Mouse (Mus musculus): Measurements from ENCODE around the gene Rhot1. TPM values are rescaled to one million over a fixed set of nuclear protein-coding genes. Genes with fewer than 3 reads are reported as not detected.
"Not testable (repeated sequence)": the region's sequence is repeated elsewhere in the genome, so short reads cannot be mapped to it uniquely, and the experiment has no call there.

The Rhot1 gene
- polyA plus RNA-seq, 1 experiment = 0.19 TPM

DNA sequence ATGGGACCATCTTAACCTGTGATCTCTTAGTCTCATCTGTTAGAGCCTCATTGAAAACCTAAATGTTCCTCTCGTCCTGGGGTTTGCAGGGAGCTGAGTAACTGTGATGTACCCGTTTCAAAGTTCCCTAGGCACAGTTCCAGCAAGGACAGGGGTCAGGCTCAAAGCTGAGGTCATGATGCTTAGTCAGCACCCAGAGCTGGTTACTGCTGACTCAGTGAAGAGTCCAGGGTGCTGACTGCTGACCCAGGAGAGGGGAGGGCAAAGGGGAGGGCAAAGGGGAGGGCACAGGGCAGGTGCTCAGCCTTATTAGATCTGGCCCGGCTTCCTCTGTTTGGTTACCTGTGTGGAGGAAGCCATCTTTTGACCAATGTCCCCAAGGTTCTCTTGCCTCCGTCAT lies 36.9 kb upstream of the Rhot1 start:
- H3K27me3 ChIP-seq (ENCODE audit: control insufficient read depth) = peaks cover 8% of the 10 kb centered on the region; the same call in 1 of the 2 replicates
- H3K4me1 ChIP-seq (ENCODE audit: control insufficient read depth) = peaks cover 2% of the 10 kb centered on the region; the same call in 1 of the 2 replicates
- H3K36me3 ChIP-seq (ENCODE audit: control insufficient read depth) = no peaks in the 10 kb centered on the region; the same call in 1 of the 2 replicates
- H3K4me3 ChIP-seq (replicated peaks) = no peak overlapping the region
- H3K9me3 ChIP-seq (ENCODE audit: control insufficient read depth, low read length) = no peaks in the 10 kb centered on the region
- no peak for TF ChIP-seq GATA1 (IDR thresholded peaks at IDR 0.05; ENCODE audit: low read length)

GRCm38 (mm10) chr11:80173963-80174670 lies 34.7 kb upstream of the Rhot1 start:
- Histone ChIP-seq H3K4me3 (replicated peaks) (no peak overlapping the region), H3K36me3 (ENCODE audit: control insufficient read depth) (no peaks in the 10 kb centered on the region; the same call in 1 of the 2 replicates), H3K4me1 (ENCODE audit: control insufficient read depth) (peaks cover 2% of the 10 kb centered on the region; the same call in 1 of the 2 replicates), H3K27me3 (ENCODE audit: control insufficient read depth) (peaks cover 8% of the 10 kb centered on the region; the same call in 1 of the 2 replicates), H3K9me3 (ENCODE audit: control insufficient read depth, low read length) (no peaks in the 10 kb centered on the region)
- no peak for TF ChIP-seq GATA1 (IDR thresholded peaks at IDR 0.05; ENCODE audit: low read length)
- TF ChIP-seq TAL1 (IDR thresholded peaks at IDR 0.05; ENCODE audit: low read length) = no peak

- no peaks in the 10 kb centered on the region for H3K9me3 ChIP-seq (ENCODE audit: control insufficient read depth, low read length)
- peaks cover 2% of the 10 kb centered on the region; the same call in 1 of the 2 replicates for H3K4me1 ChIP-seq (ENCODE audit: control insufficient read depth)
- no peak overlapping the region for H3K4me3 ChIP-seq (replicated peaks)
- H3K36me3 ChIP-seq (ENCODE audit: control insufficient read depth) = no peaks in the 10 kb centered on the region; the same call in 1 of the 2 replicates
- TF ChIP-seq GATA1 (IDR thresholded peaks at IDR 0.05; ENCODE audit: low read length) (no peak), TAL1 (IDR thresholded peaks at IDR 0.05; ENCODE audit: low read length) (no peak)
- H3K27me3 ChIP-seq (ENCODE audit: control insufficient read depth) = peaks cover 8% of the 10 kb centered on the region; the same call in 1 of the 2 replicates
Measured at GRCm38 (mm10) chr11:80176911-80177895, 31.6 kb upstream of the Rhot1 start.

DNA sequence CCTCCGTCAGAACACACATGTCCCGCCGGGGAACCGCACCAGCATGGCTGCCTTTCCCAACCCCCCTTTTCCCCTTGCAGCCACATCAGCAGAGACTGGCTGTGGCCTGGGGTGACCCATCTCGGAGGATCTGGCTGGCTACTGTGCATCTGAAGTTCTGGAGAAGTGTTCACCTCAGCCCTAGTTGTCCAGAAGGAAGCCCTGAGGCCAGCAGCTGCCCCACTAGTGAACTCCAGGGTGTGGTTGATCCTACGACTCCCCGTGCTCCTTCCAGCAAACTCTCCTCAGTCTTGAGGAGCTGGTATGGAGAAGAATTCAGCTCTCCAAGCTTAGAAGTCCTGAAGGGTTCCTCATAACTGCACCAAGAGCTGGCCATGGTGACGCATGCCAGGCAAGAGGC lies 30.5 kb upstream of the Rhot1 start:
- peaks cover 3% of the 10 kb centered on the region for H3K4me1 ChIP-seq (ENCODE audit: control insufficient read depth)
- H3K4me3 ChIP-seq (replicated peaks) = no peak overlapping the region
- no peaks in the 10 kb centered on the region for H3K9me3 ChIP-seq (ENCODE audit: control insufficient read depth, low read length)
- TF ChIP-seq TAL1 (IDR thresholded peaks at IDR 0.05; ENCODE audit: low read length) (no peak), GATA1 (IDR thresholded peaks at IDR 0.05; ENCODE audit: low read length) (no peak)
- H3K27me3 ChIP-seq (ENCODE audit: control insufficient read depth) = peaks cover 8% of the 10 kb centered on the region; the same call in 1 of the 2 replicates
- H3K36me3 ChIP-seq (ENCODE audit: control insufficient read depth) = no peaks in the 10 kb centered on the region

GRCm38 (mm10) chr11:80181021-80181749 lies 27.6 kb upstream of the Rhot1 start:
- Histone ChIP-seq H3K36me3 (ENCODE audit: control insufficient read depth) (no peaks in the 10 kb centered on the region), H3K4me1 (ENCODE audit: control insufficient read depth) (peaks cover 15% of the 10 kb centered on the region), H3K4me3 (replicated peaks) (no peak overlapping the region), H3K27me3 (ENCODE audit: control insufficient read depth) (no peaks in the 10 kb centered on the region), H3K9me3 (ENCODE audit: control insufficient read depth, low read length) (no peaks in the 10 kb centered on the region; the same call in 1 of the 2 replicates)
- no peak for TF ChIP-seq GATA1 (IDR thresholded peaks at IDR 0.05; ENCODE audit: low read length)
- no peak for TF ChIP-seq TAL1 (IDR thresholded peaks at IDR 0.05; ENCODE audit: low read length)

DNA sequence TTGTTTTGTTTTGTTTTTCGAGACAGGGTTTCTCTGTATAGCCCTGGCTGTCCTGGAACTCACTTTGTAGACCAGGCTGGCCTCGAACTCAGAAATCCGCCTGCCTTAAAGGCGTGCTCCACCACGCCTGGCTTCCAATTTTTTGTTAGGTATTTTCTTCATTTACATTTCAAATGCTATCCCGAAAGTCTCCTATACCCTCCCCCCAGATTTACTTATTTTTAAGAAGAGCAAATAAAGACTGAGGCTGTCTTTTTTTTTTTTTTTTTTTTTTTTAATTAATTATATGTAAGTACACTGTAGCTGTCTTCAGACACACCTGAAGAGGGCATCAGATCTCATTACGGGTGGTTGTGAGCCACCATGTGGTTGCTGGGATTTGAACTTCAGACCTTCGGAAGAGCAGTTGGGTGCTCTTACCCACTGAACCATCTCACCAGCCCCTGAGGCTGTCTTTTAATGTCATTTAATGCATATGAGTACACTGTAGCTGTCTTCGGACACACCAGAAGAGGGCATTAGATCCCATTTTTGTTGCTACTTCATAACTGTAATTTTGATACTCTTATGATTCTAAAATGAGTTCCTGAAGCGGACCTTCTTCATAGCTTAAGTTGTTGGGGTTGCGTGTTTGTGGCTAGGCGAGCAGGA lies 25.6 kb upstream of the Rhot1 start:
- not testable (repeated sequence) for H3K27me3 ChIP-seq (ENCODE audit: control insufficient read depth); H3K36me3 ChIP-seq (ENCODE audit: control insufficient read depth); H3K9me3 ChIP-seq (ENCODE audit: control insufficient read depth, low read length)
- peaks cover 15% of the 10 kb centered on the region for H3K4me1 ChIP-seq (ENCODE audit: control insufficient read depth)
- peak overlapping the region; percentile 86 for H3K4me3 ChIP-seq (replicated peaks)

DNA sequence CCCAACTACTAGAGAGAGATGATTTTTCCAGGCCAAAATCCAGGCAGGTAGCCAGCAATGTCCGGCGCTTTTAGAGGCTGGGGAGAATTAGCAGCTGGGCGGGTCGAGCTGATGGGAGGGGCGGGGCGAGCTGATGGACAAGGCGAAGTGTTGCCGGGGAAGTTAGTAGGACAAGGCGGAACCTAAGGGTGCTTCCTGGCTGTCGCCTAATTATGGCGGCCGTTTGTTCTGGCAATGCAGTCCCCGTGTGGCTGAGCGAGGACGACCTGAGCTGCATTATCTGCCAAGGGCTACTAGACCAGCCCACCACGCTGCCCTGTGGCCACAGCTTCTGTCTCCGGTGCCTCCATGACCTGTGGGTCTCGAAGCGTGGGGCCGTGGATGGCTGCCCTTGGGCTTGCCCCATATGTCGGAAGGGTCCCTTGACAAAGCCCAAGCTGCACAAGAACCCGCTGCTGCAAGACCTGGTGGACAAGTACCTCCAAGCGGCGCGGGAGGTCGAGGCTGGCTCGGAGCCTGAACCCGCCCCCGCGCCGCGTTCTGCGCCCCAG lies 25.0 kb upstream of the Rhot1 start, which contains the start of gene Rnf135:
Gene Rnf135 (plus strand): TSS at position 147 of the 551 bp plus-strand sequence.
- Histone ChIP-seq H3K4me3 (replicated peaks) (peak within 1 kb of the TSS; percentile 86), H3K4me1 (ENCODE audit: control insufficient read depth) (peaks cover 15% of the 10 kb centered on the region), H3K27me3 (ENCODE audit: control insufficient read depth) (no peaks in the 10 kb centered on the region), H3K36me3 (ENCODE audit: control insufficient read depth) (no peaks in the 10 kb centered on the region), H3K9me3 (ENCODE audit: control insufficient read depth, low read length) (no peaks in the 10 kb centered on the region; the same call in 1 of the 2 replicates)
- no peak for TF ChIP-seq GATA1 (IDR thresholded peaks at IDR 0.05; ENCODE audit: low read length)

DNA sequence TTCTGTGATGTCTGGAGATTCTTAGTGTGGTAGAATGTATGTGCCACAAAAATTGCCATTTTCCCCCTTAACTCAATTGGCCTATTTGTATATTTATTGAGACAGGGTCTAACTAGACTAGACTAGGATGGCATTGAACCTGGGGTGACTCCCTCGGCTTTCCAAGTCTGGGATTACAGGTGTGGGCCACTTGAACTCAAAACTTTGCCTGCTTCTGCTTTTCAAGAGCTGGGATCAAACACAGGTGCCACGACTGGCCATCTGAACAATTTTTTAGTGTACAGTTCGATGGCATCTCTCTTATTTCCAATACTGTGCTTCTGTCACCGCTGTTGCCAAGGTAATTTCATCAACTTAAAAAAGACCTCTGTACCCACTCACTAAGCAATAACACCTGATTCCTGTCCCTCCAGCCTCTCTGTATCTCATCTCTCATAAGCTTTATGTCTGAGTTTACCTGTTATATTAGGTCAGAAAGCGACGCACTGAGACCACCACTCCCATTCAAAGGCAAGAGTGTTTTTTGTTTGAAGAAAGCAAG lies 24.2 kb upstream of the Rhot1 start:
- peaks cover 15% of the 10 kb centered on the region for H3K4me1 ChIP-seq (ENCODE audit: control insufficient read depth)
- H3K27me3 ChIP-seq (ENCODE audit: control insufficient read depth) = no peaks in the 10 kb centered on the region
- no peaks in the 10 kb centered on the region; the same call in 1 of the 2 replicates for H3K9me3 ChIP-seq (ENCODE audit: control insufficient read depth, low read length)
- peak overlapping the region; percentile 86 for H3K4me3 ChIP-seq (replicated peaks)
- no peak for TF ChIP-seq TAL1 (IDR thresholded peaks at IDR 0.05; ENCODE audit: low read length)
- TF ChIP-seq GATA1 (IDR thresholded peaks at IDR 0.05; ENCODE audit: low read length) = no peak
- no peaks in the 10 kb centered on the region for H3K36me3 ChIP-seq (ENCODE audit: control insufficient read depth)

DNA sequence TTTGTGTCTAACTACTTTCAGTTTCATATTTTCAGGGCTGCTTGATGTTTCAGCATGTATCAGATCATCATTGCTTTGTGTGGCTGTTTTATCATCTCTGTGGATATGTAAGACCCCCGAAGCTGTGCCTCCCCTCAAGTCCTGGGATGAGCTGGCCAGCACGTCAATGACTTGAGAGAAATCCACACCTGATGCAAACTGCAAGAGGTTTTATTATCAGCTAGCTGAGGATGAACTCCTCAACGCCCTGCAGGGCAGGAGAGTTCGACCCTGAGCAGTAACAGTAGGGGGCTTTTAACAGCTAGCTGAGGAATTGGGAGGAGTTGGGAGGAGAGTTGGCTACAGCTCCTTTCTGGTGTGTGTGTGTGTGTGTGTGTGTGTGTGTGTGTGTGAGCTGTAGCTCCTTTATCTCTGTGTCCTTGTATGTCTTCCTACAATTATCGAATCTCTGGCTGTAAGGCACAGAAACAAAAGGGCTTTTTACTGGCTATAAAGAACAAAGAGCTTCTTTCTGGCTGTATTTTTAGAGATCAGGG lies 23.3 kb upstream of the Rhot1 start:
- H3K4me1 ChIP-seq (ENCODE audit: control insufficient read depth) = peaks cover 15% of the 10 kb centered on the region
- not testable (repeated sequence) for H3K9me3 ChIP-seq (ENCODE audit: control insufficient read depth, low read length); H3K27me3 ChIP-seq (ENCODE audit: control insufficient read depth); H3K4me3 ChIP-seq (replicated peaks); H3K36me3 ChIP-seq (ENCODE audit: control insufficient read depth)

Data from erythroblast, embryonic 14.5 days (primary cell).